Mouse (Mus musculus) bone marrow, adult 2 months (tissue): ENCODE results near the gene Ssrp1.

Source experiments
- CTCF ChIP-seq: fragments of 200-500 bp; IDR thresholded peaks from 2 replicates; pipeline ENCODE4 v1.5.1; 2011; ENCODE audit warnings: low read length, control low read depth; ENCODE audit not compliant: control insufficient read depth, insufficient read depth
- POLR2A ChIP-seq: fragments of 200-500 bp; IDR thresholded peaks from 2 replicates; pipeline ENCODE4 v1.6.1; 2011; ENCODE audit warnings: low read depth, mild to moderate bottlenecking, control low read depth, low read length, borderline replicate concordance; ENCODE audit not compliant: control insufficient read depth

DNA sequence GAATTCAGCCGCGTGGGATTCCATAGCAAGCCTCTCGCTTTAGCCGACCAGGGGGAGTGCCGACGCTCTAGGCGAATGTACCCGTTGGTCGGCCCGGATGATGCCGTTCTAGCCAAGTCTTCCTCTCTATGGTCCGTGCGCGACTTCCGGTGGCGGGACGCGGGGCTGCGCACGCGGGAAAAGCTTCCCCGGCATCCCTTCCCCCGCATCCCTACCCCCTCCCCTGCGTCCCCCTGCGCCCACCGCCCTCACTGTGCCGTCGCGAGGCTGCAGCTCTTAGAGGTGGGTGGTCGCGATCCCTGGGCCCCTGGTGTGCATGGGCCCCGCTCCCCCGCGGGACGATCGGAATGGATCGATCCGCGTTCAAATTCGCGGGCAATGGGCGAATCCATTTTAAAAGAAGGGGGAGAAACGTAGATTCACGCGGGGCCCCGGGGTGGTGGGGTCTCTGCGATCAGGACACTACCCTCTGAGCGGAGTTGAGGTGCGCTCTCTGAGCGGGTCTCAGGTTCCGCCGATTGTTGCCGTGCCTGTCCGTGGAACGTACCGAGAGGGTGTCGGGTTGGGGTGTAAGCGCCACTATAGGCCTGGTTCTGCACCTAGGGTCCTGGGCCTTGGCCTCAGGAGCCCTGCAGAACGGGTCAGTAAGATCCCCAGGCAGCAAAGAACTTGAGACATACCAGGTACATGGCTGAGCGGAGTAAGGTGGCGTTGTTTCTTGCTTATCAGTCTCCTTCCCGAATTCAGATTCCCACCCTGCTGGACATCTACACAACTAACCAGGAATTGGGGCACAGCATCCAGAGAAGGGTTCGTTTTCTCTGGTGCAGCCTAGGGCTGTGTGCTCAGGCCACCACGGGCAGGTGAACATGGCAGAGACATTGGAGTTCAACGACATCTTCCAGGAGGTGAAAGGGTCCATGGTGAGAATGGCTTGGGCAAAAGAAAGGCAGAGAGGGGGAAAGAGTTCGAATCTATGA, at the start of gene Ssrp1, which contains the start of gene P2rx3:
- TF ChIP-seq CTCF (peak; percentile 6; the same call in 1 of the 2 replicates), POLR2A (peak; percentile 76)
